Mouse (Mus musculus) small intestine, adult 2 months (tissue): ENCODE data around the gene Pnp2. TPM values are rescaled to one million over a fixed set of nuclear protein-coding genes. Genes with fewer than 3 reads are reported as not detected.
"Not testable (repeated sequence)": the region's sequence is repeated elsewhere in the genome, so short reads cannot be mapped to it uniquely, and the experiment has no call there.

ENCODE experiments used
- H3K27ac ChIP-seq: fragments of 200-500 bp; 2 replicates; pipeline ENCODE4 v1.5.1; 2012; ENCODE audit warnings: low read depth, low read length, control low read depth, inconsistent platforms; ENCODE audit not compliant: insufficient read depth
- H3K27me3 ChIP-seq: fragments of 200-500 bp; 2 replicates; pipeline ENCODE4 v1.6.1; 2012; ENCODE audit warnings: mild to moderate bottlenecking, moderate library complexity, low read length, inconsistent platforms; ENCODE audit not compliant: control insufficient read depth, insufficient read depth
- H3K36me3 ChIP-seq: fragments of 200-500 bp; 2 replicates; pipeline ENCODE4 v1.6.1; 2012; ENCODE audit warnings: mild to moderate bottlenecking, low read length, control low read depth, inconsistent platforms; ENCODE audit not compliant: control insufficient read depth, insufficient read depth
- H3K4me1 ChIP-seq: fragments of 200-500 bp; 2 replicates; pipeline ENCODE4 v1.6.1; 2012; ENCODE audit warnings: low read length, inconsistent platforms, mixed read lengths; ENCODE audit not compliant: control insufficient read depth, insufficient read depth, insufficient read length
- H3K4me3 ChIP-seq: fragments of 200-500 bp; 2 replicates; pipeline ENCODE4 v1.5.1; 2012; ENCODE audit warnings: low read depth, mild to moderate bottlenecking, control low read depth, inconsistent platforms, low read length, moderate library complexity
- CTCF ChIP-seq: fragments of 200-500 bp; IDR thresholded peaks from 2 replicates; pipeline ENCODE4 v1.5.1; 2012; ENCODE audit warnings: low read depth, mild to moderate bottlenecking, control low read depth, inconsistent platforms, low read length, moderate library complexity, mixed read lengths; ENCODE audit not compliant: insufficient replicate concordance, insufficient read length; ENCODE audit errors: extremely low read depth
- POLR2A ChIP-seq: fragments of 200-500 bp; IDR thresholded peaks from 2 replicates; pipeline ENCODE4 v1.6.1; 2012; ENCODE audit warnings: low read depth, mild to moderate bottlenecking, control low read depth, inconsistent platforms, low read length, moderate library complexity
- WGBS: fragments of 180-500 bp; shearing (Covaris S2); methylation state at CpG from one replicate; pipeline ENCODE4 v1.1.7; 2018; 5-methylcytosine and 5-hydroxymethylcytosine counted together
- polyA plus RNA-seq: library from polyadenylated mRNA; depleted of rRNA; stranded (reverse); fragments of >200 nt; gene quantifications from 2 replicates; pipeline ENCODE4 v1.2.3, GENCODE M21; 2012; rRNA removed

Pnp2 gene
- 63.7 and 87.2 TPM in 2 replicates for polyA plus RNA-seq

DNA sequence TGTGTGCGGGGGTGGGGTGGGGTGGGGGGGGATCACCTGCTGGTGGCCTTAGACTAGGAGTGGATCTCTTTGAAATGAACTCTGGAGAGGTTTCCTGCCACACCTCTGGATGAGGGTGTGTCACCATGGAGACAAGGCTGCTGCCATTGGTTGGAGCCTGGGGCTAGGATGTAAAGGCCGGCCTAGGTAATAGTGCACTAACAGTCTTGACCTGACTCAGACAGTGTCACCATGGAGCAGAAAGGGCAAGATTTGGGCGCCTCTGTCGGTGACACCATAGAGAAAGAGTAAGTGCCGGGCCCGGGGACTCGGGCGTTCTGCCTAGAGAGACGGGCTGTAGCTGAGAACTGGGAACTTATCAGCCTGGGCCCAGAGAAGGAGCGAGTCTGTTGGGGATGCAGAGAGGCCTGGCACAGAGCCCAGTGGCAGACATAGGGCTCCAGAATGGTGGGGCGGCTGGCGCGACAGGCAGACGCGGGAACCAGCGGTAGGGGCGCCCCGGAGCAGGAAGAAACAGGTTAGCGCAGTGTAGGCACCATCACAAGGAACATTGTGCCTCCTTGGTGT is at the start of gene Pnp2:
Pnp2 (plus strand) TSS at position 51 of the 567 bp plus-strand sequence.
- H3K4me1 ChIP-seq, H3K27me3 ChIP-seq: not testable (repeated sequence)
- TF ChIP-seq CTCF = peak; percentile 32; the same call in 1 of the 2 replicates
- TF ChIP-seq POLR2A = 0 out of 2 replicates have a peak, but pooled peaks have one; percentile 51
- Histone ChIP-seq H3K27ac (peak within 1 kb of the TSS; percentile 98), H3K4me3 (peak within 1 kb of the TSS; percentile 75), H3K36me3 (peaks cover 13% of the 10 kb centered on the region)
- WGBS = 1% methylated on average over 19 of the region's 19 CpGs

DNA sequence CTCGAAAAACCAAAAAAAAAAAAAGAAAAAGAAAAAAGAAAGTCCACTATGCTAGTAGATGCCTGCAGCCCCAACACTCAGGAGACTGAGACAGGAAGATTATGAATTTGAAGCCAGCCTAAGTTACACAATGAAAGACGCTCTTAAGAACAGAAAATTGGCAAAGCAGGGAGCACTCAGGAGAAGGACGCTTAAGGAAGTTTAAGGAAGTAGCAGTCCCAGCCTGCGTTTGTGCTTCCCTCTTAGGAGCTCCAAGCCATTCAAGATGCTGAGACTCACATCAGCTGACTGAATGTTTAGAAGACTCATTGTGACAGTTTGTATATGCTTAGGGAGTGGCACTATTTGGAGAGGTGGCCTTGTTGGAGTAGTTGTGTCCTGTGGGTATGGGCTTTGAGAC is 47.7 kb upstream of the Pnp2 start:
- Histone ChIP-seq H3K27ac (no peak overlapping the region), H3K4me3 (no peak overlapping the region), H3K4me1 (peaks cover 2% of the 10 kb centered on the region; the same call in 1 of the 2 replicates), H3K27me3 (no peaks in the 10 kb centered on the region), H3K36me3 (no peaks in the 10 kb centered on the region)
- 64% methylated on average over 4 of the region's 4 CpGs for WGBS
- TF ChIP-seq CTCF (no peak), POLR2A (no peak)

DNA sequence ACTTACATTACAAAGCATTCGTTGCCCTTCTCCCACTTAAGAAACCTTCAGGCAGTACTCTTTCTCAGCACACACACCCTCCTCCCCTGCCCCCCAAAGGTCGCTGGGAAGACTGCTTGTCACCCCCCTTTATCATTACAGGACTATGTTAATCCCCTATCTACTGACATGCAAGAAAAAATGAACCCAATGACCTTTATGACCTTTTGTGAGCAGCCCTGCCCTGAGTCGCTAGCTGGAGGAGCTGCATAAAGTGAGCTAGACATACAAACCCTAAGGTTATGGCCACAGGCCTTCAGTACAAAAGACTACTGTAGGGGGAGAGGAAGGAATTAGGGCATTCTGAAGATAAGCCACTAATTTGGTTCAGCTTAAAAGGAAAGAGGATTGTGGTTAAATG is 44.4 kb upstream of the Pnp2 start:
- H3K36me3 ChIP-seq = peaks cover 12% of the 10 kb centered on the region
- no peaks in the 10 kb centered on the region for H3K4me1 ChIP-seq
- TF ChIP-seq POLR2A = no peak
- no peak for TF ChIP-seq CTCF
- 74% methylated on average over 3 of the region's 3 CpGs for WGBS
- no peaks in the 10 kb centered on the region for H3K27me3 ChIP-seq
- H3K4me3 ChIP-seq = no peak overlapping the region
- no peak overlapping the region for H3K27ac ChIP-seq

DNA sequence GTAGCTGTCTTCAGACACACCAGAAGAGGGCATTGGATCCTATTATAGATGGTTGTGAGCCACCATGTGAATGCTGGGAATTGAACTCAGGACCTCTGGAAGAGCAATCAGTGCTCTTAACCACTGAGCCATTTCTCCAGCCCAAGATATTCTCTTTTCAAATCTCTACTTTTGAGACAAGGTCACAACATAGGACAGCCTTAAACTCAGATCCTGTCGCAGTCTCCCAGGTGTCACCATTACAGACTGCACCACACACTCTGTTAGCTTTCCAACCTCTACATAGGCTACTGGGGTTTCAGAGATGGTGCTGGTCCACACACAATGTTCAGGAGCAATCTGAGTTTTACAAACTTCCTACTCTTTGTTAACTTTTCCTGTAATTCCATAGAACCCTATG is 32.4 kb upstream of the Pnp2 start:
- H3K27ac ChIP-seq, H3K4me3 ChIP-seq: not testable (repeated sequence)
- WGBS = 46% methylated on average over 1 of the region's 1 CpGs

DNA sequence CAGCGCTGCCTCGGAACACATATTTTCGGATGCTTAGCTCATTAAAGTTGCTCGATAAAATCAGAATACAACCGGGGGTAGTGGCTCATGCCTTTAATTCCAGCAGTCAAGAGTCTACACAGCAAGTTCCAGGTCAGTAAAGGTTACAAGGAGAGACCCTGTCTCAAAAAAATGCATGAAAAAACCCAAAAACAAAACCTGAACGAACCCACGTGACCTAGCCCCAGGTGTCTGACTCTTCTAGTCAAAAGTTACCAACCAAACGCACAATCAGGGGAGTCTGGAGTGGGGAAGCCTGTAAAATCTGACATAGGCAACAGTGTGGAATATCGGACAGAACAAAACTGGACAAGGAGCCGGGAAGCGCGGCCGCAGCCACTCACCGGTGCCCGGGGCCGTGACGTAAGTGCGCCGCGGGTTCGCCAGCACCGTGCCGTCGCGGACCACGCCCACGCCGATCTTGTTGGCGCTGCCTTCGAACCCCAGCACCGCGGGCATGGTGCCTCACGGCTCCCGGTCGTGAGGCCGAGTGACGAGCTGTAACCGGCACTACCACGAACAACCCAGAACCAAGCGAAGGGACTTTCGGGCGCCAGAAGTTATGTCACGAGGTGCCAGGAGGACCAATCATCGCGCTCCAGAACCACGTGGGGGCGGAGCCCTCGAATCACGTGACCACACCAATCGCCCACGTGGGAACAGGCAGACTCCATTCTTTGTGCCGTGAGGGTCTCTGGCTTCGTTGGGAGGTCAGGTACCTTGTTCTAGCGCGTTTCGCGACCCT is 31.3 kb upstream of the Pnp2 start, which contains the start of the genes Osgep and Apex1:
Osgep (minus strand) TSS at position 613 of the 784 bp plus-strand sequence.
Apex1 (plus strand) TSS at position 688 of the 784 bp plus-strand sequence.
- WGBS = 1% methylated on average over 57 of the region's 57 CpGs
- peak within 1 kb of the TSS; percentile 85 for H3K4me3 ChIP-seq
- peaks cover 3% of the 10 kb centered on the region; the same call in 1 of the 2 replicates for H3K4me1 ChIP-seq
- H3K27ac ChIP-seq = peak within 1 kb of the TSS; percentile 93
- peaks cover 29% of the 10 kb centered on the region for H3K36me3 ChIP-seq
- H3K27me3 ChIP-seq = no peaks in the 10 kb centered on the region
- TF ChIP-seq CTCF = no peak
- peak; percentile 74; the same call in 1 of the 2 replicates for TF ChIP-seq POLR2A

More for the DNA sequence above, 32.4 kb upstream of the Pnp2 start:
- H3K36me3 ChIP-seq = peaks cover 23% of the 10 kb centered on the region
- H3K27me3 ChIP-seq, H3K4me1 ChIP-seq: not testable (repeated sequence)

DNA sequence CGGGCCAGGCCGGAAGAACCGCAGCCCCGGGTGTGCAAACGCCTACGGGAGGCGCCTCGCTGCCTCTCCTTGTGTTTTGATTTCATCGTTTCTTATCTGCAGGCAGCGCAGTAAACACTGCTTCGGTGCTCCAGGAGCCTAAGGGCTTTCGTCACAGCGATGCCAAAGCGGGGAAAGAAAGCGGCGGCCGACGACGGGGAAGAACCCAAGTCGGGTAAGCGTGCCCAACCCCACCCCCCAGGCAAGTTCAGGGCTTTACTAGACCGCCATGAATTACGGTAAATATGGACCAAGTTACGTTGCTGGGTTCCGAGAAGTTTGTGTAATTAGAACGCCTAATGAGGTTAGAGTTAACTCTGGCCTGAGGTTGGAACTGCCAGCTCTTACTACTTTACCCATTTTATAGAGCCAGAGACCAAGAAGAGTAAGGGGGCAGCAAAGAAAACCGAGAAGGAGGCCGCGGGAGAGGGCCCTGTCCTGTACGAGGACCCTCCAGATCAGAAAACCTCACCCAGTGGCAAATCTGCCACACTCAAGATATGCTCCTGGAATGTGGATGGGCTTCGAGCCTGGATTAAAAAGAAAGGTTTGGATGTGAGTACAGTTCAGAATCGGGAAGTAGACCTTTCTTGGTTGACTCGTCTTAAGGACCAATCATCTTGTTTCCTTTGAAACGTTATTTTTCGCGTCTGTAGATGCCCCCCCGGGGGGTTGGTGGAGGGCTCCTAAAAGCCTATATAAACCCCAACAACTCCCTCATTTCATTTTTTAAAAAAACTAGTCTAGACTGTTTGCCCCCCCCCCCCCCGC is 30.5 kb upstream of the Pnp2 start:
- WGBS = under 1% methylated on average over 38 of the region's 38 CpGs
- Histone ChIP-seq H3K4me1 (peaks cover 9% of the 10 kb centered on the region; the same call in 1 of the 2 replicates), H3K36me3 (peaks cover 29% of the 10 kb centered on the region), H3K4me3 (peak overlapping the region; percentile 85), H3K27me3 (no peaks in the 10 kb centered on the region), H3K27ac (peak overlapping the region; percentile 65)
- no peak for TF ChIP-seq CTCF
- no peak for TF ChIP-seq POLR2A
